Mouse (Mus musculus) yolk sac, embryonic 10.5 days (tissue): Measurements from ENCODE around the gene Vmn2r41.
"Not testable (repeated sequence)": the region's sequence is repeated elsewhere in the genome, so short reads cannot be mapped to it uniquely, and the experiment has no call there.

Source experiments
- DNase-seq: peaks from one replicate; pipeline ENCODE4 v3.0.0-alpha.2; 2017; ENCODE audit warnings: low spot score

Vmn2r41 gene

DNA sequence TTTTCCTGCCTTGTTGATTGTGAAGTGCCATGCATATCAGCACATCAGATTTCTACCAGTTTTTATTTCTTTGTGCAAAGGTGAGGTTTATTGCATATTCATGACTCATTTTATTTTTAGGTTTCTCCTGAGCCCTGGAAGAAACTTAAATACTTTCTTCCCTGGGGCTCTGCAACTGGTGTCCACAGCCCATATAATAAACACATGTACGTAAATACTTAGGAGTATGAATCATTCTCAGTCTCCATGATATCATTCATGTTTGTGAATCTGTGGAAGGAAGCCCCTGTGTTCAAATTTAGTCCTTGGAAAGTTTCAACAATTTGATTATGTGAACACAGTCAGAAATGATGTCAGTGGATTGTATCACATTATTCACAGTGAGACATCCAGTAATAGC lies at the start of gene Vmn2r41:
Gene Vmn2r41 (minus strand): TSS at position 101 of the 400 bp plus-strand sequence.
- not testable (repeated sequence) for DNase-seq

GRCm38 (mm10) chr7:8200220-8200619 lies 38.8 kb upstream of the Vmn2r41 start, which contains the start of gene Vmn2r42:
Gene Vmn2r42, minus strand, starts transcription at chr7:8200320.
- not testable (repeated sequence) for DNase-seq

DNA sequence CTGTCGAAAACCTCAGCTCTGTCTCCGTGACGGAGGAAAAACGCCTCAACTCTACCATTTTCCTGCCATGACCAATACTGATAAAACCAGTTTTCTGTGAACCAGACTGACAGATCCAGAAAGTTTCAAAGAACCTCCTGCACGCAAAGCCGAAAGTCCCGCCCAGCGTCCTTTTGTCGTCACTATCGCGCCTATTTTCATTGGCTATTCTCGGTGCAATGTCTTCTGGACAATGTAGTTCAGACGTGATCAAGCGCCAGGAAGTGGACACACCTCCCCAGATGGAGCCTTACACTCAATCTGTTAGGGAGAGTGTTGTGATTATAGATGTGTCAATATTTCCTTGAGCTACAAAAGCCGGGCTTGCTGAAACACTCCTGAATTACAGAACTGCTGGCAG lies 68.6 kb downstream of the Vmn2r41 start:
- DNase-seq, result not testable (repeated sequence)
